Mouse (Mus musculus): ENCODE results near the gene Psph. TPM values are rescaled to one million over a fixed set of nuclear protein-coding genes. Genes with fewer than 3 reads are reported as not detected.

The Psph gene
- total RNA-seq, 2 experiments from 2014 or later, result 19.9 to 20.2 TPM

DNA sequence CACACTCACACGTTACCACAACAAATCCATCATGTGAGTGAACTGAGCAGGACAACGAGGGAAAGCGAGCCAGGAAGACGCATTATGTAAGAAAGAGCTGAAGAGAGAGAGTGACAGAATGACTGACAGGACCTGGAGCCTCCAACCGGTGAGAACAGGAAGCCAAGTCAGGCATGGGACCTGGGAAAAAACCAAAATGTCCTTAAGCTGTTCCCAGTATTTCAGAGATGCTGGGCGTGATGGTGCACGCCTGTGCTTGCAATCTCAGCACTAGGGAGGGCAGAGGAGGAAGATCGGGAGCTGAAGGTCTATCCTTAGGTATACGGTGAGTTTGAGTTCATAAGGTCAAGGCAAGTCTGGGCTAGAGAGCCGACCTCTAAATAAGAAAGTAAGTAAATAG is 14.8 kb downstream of the Psph start:
- DNase-seq (ENCODE audit: extremely low spot score in 1 of 2, low spot score in 2 of 2), result no peak
- H3K27ac ChIP-seq, result no peak overlapping the region
- H3K4me3 ChIP-seq, result no peak overlapping the region
- no peak for TF ChIP-seq CTCF (IDR thresholded peaks at IDR 0.05)
- intact Hi-C loops (cut with DNase I), result no loop called here

DNA sequence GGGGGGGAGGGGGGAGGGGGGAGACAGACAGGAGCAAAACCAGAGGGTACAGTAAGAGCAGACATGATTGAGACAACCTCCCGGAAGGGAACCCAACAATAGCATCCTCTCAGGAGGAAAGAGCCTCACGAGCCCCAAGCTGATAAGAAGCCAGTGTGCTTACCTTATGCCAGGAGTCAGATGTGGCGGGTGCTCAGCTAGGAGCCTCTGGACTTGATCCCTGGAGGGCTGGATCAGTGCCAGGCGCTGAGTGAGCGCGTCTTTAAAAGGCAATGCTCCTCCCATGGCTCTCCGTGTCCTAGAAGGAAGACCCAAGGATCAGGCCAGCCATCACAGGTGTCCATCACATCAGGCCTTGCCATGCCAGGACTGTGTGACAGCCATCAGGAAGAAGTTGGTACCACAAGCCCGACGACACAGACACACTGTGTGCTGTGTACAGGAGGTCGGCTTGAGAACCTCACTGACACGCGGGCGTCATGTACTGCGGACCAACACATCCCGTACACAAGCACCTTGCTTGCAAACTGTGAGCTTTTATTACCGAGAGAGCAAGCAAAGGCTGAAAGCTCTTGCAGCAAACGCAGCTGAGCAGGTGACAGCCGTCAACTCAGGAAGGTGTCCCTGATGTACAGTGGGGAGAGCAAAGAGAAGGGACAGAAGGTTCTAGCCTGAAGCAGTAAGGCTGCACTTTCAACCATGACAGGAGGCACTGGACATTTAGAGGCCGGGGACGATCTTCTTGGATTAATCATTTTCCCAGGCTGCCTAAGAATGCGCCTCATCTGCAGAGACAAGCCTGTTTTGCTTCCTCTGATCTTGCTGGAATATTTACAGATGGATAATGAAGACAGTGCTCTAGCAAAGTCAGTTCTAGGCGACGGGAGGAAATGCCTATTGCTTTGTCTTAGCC is 16.6 kb downstream of the Psph start:
- no peak overlapping the region for H3K4me3 ChIP-seq
- DNase-seq (ENCODE audit: extremely low spot score in 1 of 2, low spot score in 2 of 2), result no peak
- intact Hi-C loops (cut with DNase I), result no loop called here
- TF ChIP-seq CTCF (IDR thresholded peaks at IDR 0.05), result no peak
- H3K27ac ChIP-seq, result no peak overlapping the region

DNA sequence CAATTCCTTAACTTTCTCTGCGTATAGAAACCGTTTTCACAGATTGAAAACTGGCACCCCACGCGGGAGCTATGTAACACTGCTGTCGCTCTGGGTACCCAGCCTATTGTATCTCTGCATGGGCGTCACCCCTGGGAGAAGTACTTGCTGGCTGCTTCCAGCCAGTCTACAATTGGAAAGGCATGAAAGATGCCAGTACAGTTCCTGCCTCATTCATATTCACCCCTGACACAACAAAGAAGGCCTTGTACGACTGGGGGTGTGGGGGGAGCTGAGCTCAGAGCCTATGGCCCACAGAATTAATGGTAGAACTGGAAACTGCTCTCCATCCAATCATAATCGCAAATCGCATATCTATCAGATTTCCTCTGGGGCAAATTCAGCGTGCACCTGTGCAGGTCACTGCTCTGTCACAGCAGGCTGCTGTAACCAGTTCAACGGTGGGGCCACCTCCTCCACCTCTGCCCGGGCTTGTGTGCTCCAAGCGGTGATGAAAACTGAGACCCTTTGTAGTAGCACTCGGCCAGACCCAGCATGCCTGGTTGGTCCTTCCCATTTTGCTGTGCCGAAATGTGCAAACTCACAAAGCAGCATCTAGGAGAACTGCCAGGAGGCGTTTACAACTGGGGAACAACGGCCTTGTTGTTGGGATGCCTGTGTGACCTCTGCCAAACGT is 25.2 kb downstream of the Psph start:
- Histone ChIP-seq H3K4me3 (no peak overlapping the region), H3K27ac (peak overlapping the region; percentile 81)
- peak; percentile 11 to 49 for DNase-seq (ENCODE audit: extremely low spot score in 1 of 2, low spot score in 2 of 2)
- no peak for TF ChIP-seq CTCF (IDR thresholded peaks at IDR 0.05)
- intact Hi-C loops (cut with DNase I), result no loop called here

DNA sequence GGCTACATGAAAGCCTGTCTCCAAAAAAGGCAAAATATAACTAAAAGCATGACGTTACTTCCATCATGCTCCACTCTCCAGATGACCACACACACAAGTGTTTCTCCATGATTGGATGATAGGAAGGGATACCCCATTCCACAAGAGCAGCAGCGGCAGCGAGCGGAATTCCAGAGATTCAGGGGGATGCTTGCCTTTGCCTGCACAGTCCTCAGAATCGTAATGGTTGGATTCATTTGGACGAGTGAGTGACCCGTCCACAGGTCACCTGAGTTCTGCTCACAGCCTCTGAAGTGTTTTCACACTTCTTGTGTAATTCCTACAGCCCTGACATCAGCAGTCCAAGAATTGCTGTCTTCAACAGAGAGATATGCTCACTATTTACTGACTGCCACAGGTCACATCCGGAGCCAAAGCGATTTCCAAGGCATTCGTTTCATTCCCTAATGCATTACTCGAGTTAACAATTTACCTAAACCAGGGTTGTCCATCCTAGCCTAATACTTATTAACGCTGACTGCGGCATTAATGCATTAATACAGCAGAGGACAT is 27.2 kb downstream of the Psph start:
- DNase-seq (ENCODE audit: extremely low spot score in 1 of 2, low spot score in 2 of 2), result no peak
- intact Hi-C loops (cut with DNase I), result no loop called here
- TF ChIP-seq CTCF (IDR thresholded peaks at IDR 0.05), result no peak
- no peak overlapping the region for H3K27ac ChIP-seq
- H3K4me3 ChIP-seq, result no peak overlapping the region

DNA sequence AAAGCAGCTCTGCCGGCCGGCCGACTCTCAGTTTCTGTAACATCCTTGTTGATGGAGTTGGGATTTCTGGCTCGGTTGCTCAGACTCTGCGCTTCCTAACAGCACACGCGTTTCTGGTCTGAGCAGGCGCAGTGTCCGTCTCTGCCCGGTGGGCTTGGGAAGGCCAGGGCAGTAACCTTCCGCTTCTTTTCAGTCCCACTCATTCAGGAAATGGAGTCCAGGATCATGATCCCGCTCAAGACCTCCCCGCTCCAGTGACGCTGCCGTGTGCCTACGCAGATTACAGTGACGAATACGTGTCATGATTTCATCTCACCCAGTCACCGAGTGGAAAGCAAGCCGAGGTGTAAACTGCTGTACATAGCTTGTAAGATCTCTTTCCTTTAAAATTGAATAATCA is 30.4 kb downstream of the Psph start:
- TF ChIP-seq CTCF (IDR thresholded peaks at IDR 0.05), result no peak
- Histone ChIP-seq H3K4me3 (no peak overlapping the region), H3K27ac (no peak overlapping the region)
- intact Hi-C loops (cut with DNase I), result no loop called here
- no peak for DNase-seq (ENCODE audit: extremely low spot score in 1 of 2, low spot score in 2 of 2)

DNA sequence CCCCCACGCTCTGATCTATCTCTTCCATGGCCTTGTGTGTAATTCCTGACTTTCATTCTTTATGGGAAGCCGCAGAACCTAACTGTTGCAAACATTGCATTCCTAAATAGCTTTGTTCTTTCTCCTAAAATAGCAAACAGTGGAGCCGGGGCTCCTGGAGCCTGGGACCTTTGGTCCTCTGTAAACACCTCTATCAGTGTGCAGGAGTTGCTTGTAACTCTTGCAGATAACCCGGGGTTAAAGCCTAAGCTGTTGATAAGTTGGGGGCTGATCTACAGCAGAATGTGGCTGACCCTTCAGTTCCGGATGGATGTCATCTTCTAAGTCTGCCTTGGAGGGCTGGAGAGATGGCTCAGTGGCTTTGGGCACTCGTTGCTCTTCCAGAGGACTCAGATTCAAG is 43.2 kb downstream of the Psph start:
- intact Hi-C loops (cut with DNase I), result loop anchor here (5.0 kb wide), 1 partner anchor 132 kb away; no protein-coding TSS in a partner anchor
- Histone ChIP-seq H3K27ac (no peak overlapping the region), H3K4me3 (no peak overlapping the region)
- TF ChIP-seq CTCF (IDR thresholded peaks at IDR 0.05), result no peak
- DNase-seq (ENCODE audit: extremely low spot score in 1 of 2, low spot score in 2 of 2), result no peak

DNA sequence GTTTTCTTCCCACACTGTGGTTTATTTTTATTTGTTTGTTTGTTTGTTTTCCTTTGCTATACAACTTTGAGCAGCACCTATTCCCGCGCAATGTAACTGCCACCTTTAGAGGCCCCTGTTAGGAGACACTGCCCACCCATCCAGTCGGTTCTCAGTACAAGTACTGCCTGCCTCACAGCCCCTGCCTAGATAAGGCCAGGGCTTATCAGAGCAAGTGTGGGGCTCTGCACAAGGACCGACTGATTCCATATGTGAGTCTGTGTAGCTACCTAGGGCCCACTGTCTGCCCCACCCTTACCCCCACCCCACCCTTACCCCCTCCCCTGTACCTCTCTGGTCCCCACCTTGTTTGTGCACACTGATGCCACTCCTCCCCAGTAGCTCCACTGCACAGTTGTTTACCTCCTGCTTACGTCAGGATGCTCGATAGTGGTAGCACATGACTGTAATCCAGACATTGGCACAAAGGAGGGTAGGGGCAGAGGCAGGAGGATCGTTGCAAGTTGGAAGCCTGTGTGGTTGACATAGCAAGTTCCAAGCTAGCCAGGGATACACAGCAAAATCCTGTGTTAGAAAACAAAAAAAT is 44.3 kb downstream of the Psph start:
- DNase-seq (ENCODE audit: extremely low spot score in 1 of 2, low spot score in 2 of 2), result no peak
- Histone ChIP-seq H3K4me3 (no peak overlapping the region), H3K27ac (no peak overlapping the region)
- intact Hi-C loops (cut with DNase I), result loop anchor here (5.0 kb wide), 1 partner anchor 131 kb away; no protein-coding TSS in a partner anchor
- TF ChIP-seq CTCF (IDR thresholded peaks at IDR 0.05), result no peak

DNA sequence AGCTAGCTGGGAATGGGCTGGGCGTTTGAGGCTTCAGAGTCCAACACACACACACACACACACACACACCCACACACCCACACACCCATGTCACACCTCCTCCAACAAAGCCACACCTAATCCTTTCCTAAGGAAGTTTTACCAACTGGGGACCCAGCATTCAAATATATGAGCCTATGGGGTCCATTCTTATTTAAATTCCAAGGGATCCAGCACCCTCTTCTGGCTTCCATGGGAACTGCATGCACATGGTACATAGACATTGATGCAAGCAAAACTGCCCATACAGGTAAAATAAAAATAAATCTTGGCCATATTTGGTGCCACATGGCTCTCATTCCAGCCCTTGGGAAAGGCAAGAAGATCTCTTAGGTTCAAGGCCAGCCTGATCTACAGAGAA is 46.3 kb downstream of the Psph start:
- no peak overlapping the region for H3K27ac ChIP-seq
- peak; percentile 61 for TF ChIP-seq CTCF (IDR thresholded peaks at IDR 0.05)
- H3K4me3 ChIP-seq, result no peak overlapping the region
- intact Hi-C loops (cut with DNase I), result loop anchor here (5.0 kb wide), 1 partner anchor 129 kb away; no protein-coding TSS in a partner anchor
- DNase-seq (ENCODE audit: extremely low spot score in 1 of 2, low spot score in 2 of 2), result no peak

DNA sequence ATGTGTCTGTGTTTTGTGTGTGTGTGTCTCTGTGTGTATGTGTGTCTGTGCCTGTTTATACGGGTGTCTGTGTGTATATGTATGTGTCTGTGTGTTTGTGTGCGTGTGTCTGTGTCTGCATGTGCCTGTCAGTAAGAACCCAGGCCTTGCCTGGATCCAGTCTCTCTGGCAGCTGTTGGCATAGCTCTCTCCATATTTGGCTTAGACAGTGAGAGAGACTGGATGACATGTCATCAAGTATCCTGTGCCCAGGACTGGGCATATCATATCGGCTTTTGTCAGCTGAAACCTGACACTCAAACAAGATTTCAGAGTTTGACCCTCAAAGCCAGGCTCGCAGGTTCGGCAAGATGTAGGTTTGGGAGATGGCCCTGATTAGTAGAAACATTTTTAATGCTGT is 56.2 kb downstream of the Psph start:
- no peak overlapping the region for H3K27ac ChIP-seq
- no peak for DNase-seq (ENCODE audit: extremely low spot score in 1 of 2, low spot score in 2 of 2)
- no peak overlapping the region for H3K4me3 ChIP-seq
- no peak for TF ChIP-seq CTCF (IDR thresholded peaks at IDR 0.05)
- intact Hi-C loops (cut with DNase I), result no loop called here

DNA sequence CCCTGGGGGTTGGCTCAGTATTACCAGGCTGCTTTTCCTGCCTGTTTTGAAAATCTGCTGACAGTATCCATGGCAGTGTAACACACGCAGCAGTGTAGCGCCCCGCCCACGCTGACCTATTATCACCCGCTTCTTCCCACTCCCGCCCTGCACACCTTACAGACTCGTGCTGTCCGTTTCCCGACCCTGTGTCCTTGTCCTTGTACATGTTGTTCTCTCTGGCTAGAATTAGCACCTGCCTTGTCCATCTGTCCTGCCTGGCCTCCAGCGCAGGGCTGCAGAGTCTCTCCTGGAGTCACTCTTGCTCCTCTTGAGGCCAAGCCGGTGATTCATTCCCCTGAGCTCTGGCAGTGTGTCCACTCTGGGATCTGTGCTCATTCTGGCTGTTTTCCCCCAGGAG is 56.9 kb downstream of the Psph start:
- intact Hi-C loops (cut with DNase I), result no loop called here
- no peak overlapping the region for H3K27ac ChIP-seq
- no peak for DNase-seq (ENCODE audit: extremely low spot score in 1 of 2, low spot score in 2 of 2)
- no peak overlapping the region for H3K4me3 ChIP-seq
- TF ChIP-seq CTCF (IDR thresholded peaks at IDR 0.05), result no peak

DNA sequence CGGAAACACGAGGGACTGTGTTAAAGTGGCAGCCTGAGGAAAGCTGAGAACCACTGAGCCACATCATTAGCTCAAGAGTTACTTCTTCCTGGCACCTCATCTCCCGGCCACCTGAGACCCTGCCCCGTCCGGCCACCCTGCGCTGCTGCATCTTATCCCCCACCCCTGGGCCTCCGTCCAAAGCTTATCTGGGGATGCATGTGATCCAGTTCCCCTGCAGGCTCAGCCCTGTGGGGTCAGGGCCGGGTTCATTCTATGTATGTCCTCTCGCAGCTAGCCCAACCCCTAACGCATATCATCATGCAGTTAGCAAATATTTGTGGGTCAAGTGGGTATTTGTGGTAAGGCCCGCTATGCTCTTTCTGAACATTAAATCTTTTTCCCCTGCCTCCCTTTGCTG is 58.0 kb downstream of the Psph start:
- Histone ChIP-seq H3K27ac (no peak overlapping the region), H3K4me3 (no peak overlapping the region)
- no peak for DNase-seq (ENCODE audit: extremely low spot score in 1 of 2, low spot score in 2 of 2)
- intact Hi-C loops (cut with DNase I), result no loop called here
- no peak for TF ChIP-seq CTCF (IDR thresholded peaks at IDR 0.05)

DNA sequence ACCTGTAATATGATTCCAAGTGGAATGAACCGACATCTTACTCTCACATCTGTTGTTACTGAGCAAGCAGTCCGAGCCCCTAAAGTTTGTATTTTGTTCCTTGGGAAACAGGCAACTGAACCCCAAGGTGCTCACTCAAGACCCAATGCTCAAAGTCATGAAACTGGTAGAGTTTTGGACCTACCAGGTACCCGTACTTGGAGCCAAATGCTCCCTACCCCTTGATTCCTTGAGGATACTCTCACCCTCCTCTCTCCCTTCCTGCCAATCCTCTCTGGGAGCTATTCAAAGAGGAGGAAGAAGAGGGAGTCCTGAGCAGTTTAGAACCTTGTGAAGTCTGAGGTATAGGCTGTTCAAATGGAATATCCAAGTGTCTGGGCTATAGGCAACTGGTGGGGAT is 60.5 kb downstream of the Psph start:
- intact Hi-C loops (cut with DNase I), result no loop called here
- DNase-seq (ENCODE audit: extremely low spot score in 1 of 2, low spot score in 2 of 2), result no peak
- TF ChIP-seq CTCF (IDR thresholded peaks at IDR 0.05), result no peak
- no peak overlapping the region for H3K27ac ChIP-seq
- H3K4me3 ChIP-seq, result no peak overlapping the region

Data from left cerebral cortex, adult 2 months (tissue).